Mouse (Mus musculus): Measurements from ENCODE around the gene Cdc20. TPM values are rescaled to one million over a fixed set of nuclear protein-coding genes. Genes with fewer than 3 reads are reported as not detected.

The Cdc20 gene
- polyA plus RNA-seq, 1 experiment from 2014 or later: 195 TPM

- Histone ChIP-seq H3K36me3 (ENCODE audit: control insufficient read depth, insufficient read depth) (peaks cover 75% of the 10 kb centered on the region), H3K27me3 (ENCODE audit: control insufficient read depth, insufficient read depth, low read length) (no peaks in the 10 kb centered on the region), H3K4me3 (ENCODE audit: low read length) (no peak overlapping the region), H3K27ac (ENCODE audit: low read length) (no peak overlapping the region), H3K9me3 (replicated peaks; ENCODE audit: control insufficient read depth, low read length) (no peaks in the 10 kb centered on the region), H3K4me2 (ENCODE audit: low read depth, low read length) (no peak overlapping the region), H3K4me1 (ENCODE audit: control insufficient read depth, insufficient read depth, low read length) (no peaks in the 10 kb centered on the region), H3K9ac (ENCODE audit: low read length) (no peak overlapping the region)
- no peak for ATAC-seq (replicated peaks; ENCODE audit: extremely low read depth, insufficient read depth, low FRiP score)
- WGBS: 85% methylated on average over 7 of the region's 7 CpGs
These were observed 53.9 kb downstream of the Cdc20 start for GRCm38 (mm10) chr4:118383271-118383670.

Other genes starting within 250 kb of the Cdc20 start
- 22.9 and 27.7 TPM in 2 replicates for gene Ptprf, start 145.9 kb downstream of the Cdc20 start, polyA plus RNA-seq (2015; fragmentation: Nextera tagmentation; extraction: Ambion mirVana)
- gene Szt2, start 28.1 kb downstream of the Cdc20 start, polyA plus RNA-seq (2015; fragmentation: Nextera tagmentation; extraction: Ambion mirVana): 5.3 and 5.5 TPM in 2 replicates
- 67.8 and 70.6 TPM in 2 replicates for gene Med8, start 28.0 kb downstream of the Cdc20 start, polyA plus RNA-seq (2015; fragmentation: Nextera tagmentation; extraction: Ambion mirVana)
- 66.5 and 69.4 TPM in 2 replicates for gene Elovl1, start 9.3 kb downstream of the Cdc20 start, polyA plus RNA-seq (2015; fragmentation: Nextera tagmentation; extraction: Ambion mirVana)
- 0.88 and 1.2 TPM in 2 replicates for gene Mpl, start 20.2 kb upstream of the Cdc20 start, polyA plus RNA-seq (2015; fragmentation: Nextera tagmentation; extraction: Ambion mirVana)
- gene Tie1, start 52.7 kb upstream of the Cdc20 start, polyA plus RNA-seq (2015; fragmentation: Nextera tagmentation; extraction: Ambion mirVana): 52.1 and 60.8 TPM in 2 replicates
- gene 2610528J11Rik, start 89.6 kb upstream of the Cdc20 start, polyA plus RNA-seq (2015; fragmentation: Nextera tagmentation; extraction: Ambion mirVana): 1.4 and 1.8 TPM in 2 replicates
- 0.80 and 0.95 TPM in 2 replicates for gene Tmem125, start 106.7 kb upstream of the Cdc20 start, polyA plus RNA-seq (2015; fragmentation: Nextera tagmentation; extraction: Ambion mirVana)
- 0.33 and 0.54 TPM in 2 replicates for gene Cfap57, start 183.4 kb upstream of the Cdc20 start, polyA plus RNA-seq (2015; fragmentation: Nextera tagmentation; extraction: Ambion mirVana)
- 70.7 and 105 TPM in 2 replicates for gene Ebna1bp2, start 183.4 kb upstream of the Cdc20 start, polyA plus RNA-seq (2015; fragmentation: Nextera tagmentation; extraction: Ambion mirVana)
- not detected in 2 replicates for gene Olfr62, start 221.6 kb upstream of the Cdc20 start, polyA plus RNA-seq (2015; fragmentation: Nextera tagmentation; extraction: Ambion mirVana)

Data from heart, embryonic 16.5 days (tissue).